Mouse (Mus musculus) stomach, embryonic 15.5 days (tissue): ENCODE data around the gene Eri3. TPM values are rescaled to one million over a fixed set of nuclear protein-coding genes. Genes with fewer than 3 reads are reported as not detected.

Experiments used
- ATAC-seq: fragments of 200-750 bp; cut with Nextera tagmentation; 2 replicates; pipeline ENCODE4 v1.8.0; 2017; ENCODE audit warnings: low read depth, moderate number of reproducible peaks, moderate TSS enrichment; ENCODE audit not compliant: insufficient read depth, low FRiP score
- H3K27ac ChIP-seq: fragments of 300-500 bp; sonication (generic); 2 replicates; pipeline ENCODE4 v1.5.1; 2015; ENCODE audit warnings: mild to moderate bottlenecking, inconsistent platforms
- H3K27me3 ChIP-seq: fragments of 300-500 bp; sonication (generic); replicated peaks from 2 replicates; pipeline ENCODE4 v1.6.1; 2015; ENCODE audit warnings: inconsistent platforms
- H3K36me3 ChIP-seq: fragments of 300-500 bp; sonication (generic); 2 replicates; pipeline ENCODE4 v1.6.1; 2015; ENCODE audit warnings: inconsistent platforms
- H3K4me1 ChIP-seq: fragments of 300-500 bp; sonication (generic); 2 replicates; pipeline ENCODE4 v1.6.1; 2015; ENCODE audit warnings: inconsistent platforms
- H3K4me2 ChIP-seq: fragments of 300-500 bp; sonication (generic); 2 replicates; pipeline ENCODE4 v1.6.1; 2015; ENCODE audit warnings: mild to moderate bottlenecking, inconsistent platforms
- H3K4me3 ChIP-seq: fragments of 300-500 bp; sonication (generic); replicated peaks from 2 replicates; pipeline ENCODE4 v1.5.1; 2015; ENCODE audit warnings: inconsistent platforms
- H3K9ac ChIP-seq: fragments of 300-500 bp; sonication (generic); 2 replicates; pipeline ENCODE4 v1.6.1; 2015; ENCODE audit warnings: inconsistent platforms
- H3K9me3 ChIP-seq: fragments of 300-500 bp; sonication (generic); 2 replicates; pipeline ENCODE4 v1.6.1; 2016; ENCODE audit warnings: inconsistent platforms
- WGBS: fragments of 180-500 bp; shearing (Covaris S2); methylation state at CpG from one replicate; pipeline ENCODE4 v1.1.7; 2015; 5-methylcytosine and 5-hydroxymethylcytosine counted together
- polyA plus RNA-seq: library from polyadenylated mRNA; unstranded; fragments of >200 nt; fragmentation: Nextera tagmentation; extraction: Ambion mirVana; gene quantifications from 2 replicates; pipeline ENCODE4 v1.2.1, GENCODE M21; 2015

Eri3 gene
- polyA plus RNA-seq, 1 experiment from 2014 or later, result 116 TPM

DNA sequence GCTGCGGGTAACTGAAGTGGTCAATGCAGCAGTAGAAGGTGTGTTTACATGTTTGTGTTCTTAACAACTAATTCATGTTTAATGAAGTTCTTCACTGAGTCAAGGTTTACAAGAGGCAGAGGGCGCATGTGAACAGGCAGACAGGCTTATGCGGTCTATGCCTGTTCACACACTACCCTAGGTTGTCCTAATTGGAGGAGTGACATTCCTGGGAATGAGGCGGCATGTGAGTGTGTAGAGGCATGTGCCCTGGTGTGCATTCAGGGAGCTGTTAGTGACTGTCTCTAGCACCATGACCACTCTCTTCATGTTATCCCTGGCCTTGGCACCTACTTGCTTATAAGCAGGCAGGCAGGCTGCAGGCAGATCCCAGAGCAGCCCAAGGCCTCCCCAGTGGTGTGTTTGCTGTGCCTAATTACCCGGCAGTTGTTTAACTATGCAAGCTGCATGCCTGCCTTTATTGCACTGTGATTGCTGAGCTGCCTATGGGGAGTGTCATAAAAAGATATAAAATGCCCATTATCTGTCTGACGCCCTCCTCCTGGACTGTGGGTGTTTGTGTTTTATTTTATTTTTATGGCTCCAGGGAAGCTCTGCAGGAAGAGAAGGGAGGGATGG lies 80.0 kb downstream of the Eri3 start:
- Histone ChIP-seq H3K9ac (no peak overlapping the region), H3K9me3 (no peaks in the 10 kb centered on the region), H3K27me3 (no peaks in the 10 kb centered on the region), H3K36me3 (peaks cover 9% of the 10 kb centered on the region; the same call in 1 of the 2 replicates), H3K4me3 (no peak overlapping the region), H3K27ac (no peak overlapping the region), H3K4me2 (no peak overlapping the region), H3K4me1 (peaks cover 7% of the 10 kb centered on the region; the same call in 1 of the 2 replicates)
- ATAC-seq, result no peak
- 70% methylated on average over 6 of the region's 6 CpGs for WGBS

DNA sequence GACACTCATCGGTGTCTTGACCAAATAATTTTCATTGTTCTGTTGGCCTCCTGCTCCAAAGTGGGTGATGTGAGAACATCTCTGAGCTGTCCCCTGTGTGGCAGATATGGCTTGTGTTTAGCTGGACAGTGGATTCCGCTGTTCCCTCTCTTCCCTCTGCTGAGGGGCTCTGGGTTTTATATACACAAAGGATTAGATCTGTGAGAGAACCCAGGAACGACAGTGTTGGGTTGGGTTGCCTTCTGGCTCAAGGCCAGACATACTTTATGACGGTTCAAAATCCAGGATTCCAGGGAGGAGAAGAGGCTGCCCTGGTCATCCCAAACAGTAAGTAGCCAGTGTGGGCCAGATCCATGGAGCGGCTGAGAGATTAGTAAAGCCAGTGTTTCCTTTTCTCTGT lies 83.4 kb downstream of the Eri3 start:
- Histone ChIP-seq H3K4me3 (no peak overlapping the region), H3K36me3 (no peaks in the 10 kb centered on the region), H3K27me3 (no peaks in the 10 kb centered on the region), H3K9ac (no peak overlapping the region), H3K4me2 (no peak overlapping the region), H3K9me3 (no peaks in the 10 kb centered on the region), H3K27ac (no peak overlapping the region), H3K4me1 (peaks cover 7% of the 10 kb centered on the region; the same call in 1 of the 2 replicates)
- 53% methylated on average over 5 of the region's 5 CpGs for WGBS
- ATAC-seq, result no peak

DNA sequence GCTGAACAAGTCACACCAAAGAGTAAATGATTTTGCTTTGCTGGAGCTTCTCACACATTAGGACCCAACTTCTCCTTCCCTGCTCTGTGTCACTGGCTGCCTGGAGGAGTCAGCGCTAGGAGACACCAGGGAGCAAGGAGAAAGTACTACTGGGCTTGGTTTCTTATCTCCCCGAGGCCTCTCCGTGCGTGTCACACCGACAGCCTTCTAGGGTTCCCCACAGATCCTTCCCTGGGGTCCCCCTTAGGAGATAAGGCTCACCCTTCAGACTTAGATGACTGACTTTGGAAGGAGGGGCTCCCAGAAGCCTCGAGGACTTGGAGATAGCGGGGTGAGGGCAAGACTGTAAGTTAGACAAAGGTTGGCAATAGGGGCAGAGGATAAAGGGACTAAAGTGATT lies 84.5 kb downstream of the Eri3 start:
- Histone ChIP-seq H3K4me3 (no peak overlapping the region), H3K36me3 (no peaks in the 10 kb centered on the region), H3K4me1 (peaks cover 7% of the 10 kb centered on the region; the same call in 1 of the 2 replicates), H3K27ac (no peak overlapping the region), H3K4me2 (no peak overlapping the region), H3K27me3 (no peaks in the 10 kb centered on the region), H3K9me3 (no peaks in the 10 kb centered on the region), H3K9ac (no peak overlapping the region)
- WGBS, result 79% methylated on average over 7 of the region's 7 CpGs
- ATAC-seq, result no peak

DNA sequence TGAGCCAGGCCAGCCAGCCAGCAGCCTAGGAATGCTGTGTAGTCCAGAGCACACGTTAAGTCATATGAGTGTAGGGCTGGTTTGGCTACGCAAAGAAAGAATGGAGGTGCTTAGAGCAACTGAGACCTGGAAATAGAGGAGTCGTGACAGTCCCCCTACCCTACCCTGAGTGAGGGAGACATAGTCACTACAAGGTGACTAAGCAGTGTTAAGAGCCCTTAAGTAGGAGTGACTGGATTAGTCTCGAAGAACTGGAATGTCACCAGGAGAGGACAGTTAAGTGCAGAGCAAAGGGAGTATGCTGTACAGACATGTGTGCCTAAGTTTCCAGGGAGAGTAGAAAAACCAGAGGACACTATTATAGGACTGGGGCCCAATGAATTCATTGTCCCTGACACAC lies 86.0 kb downstream of the Eri3 start:
- no peak for ATAC-seq

DNA sequence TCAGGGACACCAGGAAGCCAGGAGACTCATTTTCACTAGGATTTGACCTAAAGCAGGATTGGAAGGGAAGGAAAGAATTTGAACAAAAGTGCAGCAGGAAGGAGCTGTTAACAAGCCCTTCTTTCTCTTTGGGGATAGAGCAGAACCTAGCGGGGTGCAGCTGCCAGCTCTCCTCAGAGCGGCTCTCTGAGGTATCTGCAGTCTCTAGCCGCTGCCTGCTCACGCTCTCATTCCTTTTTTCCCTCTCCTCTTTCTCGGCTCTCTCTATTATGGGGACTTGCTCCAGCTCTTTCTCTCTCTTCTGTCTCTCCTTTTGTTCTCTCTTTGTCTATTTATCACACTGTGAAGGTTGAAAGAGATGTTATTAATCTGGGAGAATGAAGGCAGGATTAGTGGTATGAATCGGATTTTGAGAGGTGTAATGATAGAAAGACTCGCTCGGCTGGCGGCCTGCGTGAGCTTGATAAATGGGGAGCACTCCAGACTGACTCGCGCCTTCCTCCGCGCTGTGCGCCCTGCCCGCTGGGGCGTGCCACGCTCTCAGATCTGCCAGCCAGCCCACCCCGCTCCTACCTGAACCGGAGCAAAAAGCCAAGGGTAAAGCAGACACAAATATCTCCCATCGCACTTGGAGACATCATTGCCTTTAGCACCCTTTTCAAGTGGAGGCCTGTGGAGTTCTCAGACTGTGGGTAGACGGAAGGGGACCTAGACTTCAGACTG lies 86.9 kb downstream of the Eri3 start:
- ATAC-seq, result no peak
- Histone ChIP-seq H3K4me1 (peaks cover 7% of the 10 kb centered on the region; the same call in 1 of the 2 replicates), H3K9me3 (no peaks in the 10 kb centered on the region), H3K9ac (no peak overlapping the region), H3K4me2 (no peak overlapping the region), H3K27ac (no peak overlapping the region), H3K4me3 (no peak overlapping the region), H3K27me3 (no peaks in the 10 kb centered on the region), H3K36me3 (no peaks in the 10 kb centered on the region)
- 61% methylated on average over 22 of the region's 22 CpGs for WGBS

More for the DNA sequence above, 86.0 kb downstream of the Eri3 start:
- Histone ChIP-seq H3K9ac (no peak overlapping the region), H3K9me3 (no peaks in the 10 kb centered on the region), H3K36me3 (no peaks in the 10 kb centered on the region), H3K27me3 (no peaks in the 10 kb centered on the region), H3K4me1 (peaks cover 7% of the 10 kb centered on the region; the same call in 1 of the 2 replicates), H3K27ac (no peak overlapping the region), H3K4me2 (no peak overlapping the region), H3K4me3 (no peak overlapping the region)
- 81% methylated on average over 4 of the region's 4 CpGs for WGBS

DNA sequence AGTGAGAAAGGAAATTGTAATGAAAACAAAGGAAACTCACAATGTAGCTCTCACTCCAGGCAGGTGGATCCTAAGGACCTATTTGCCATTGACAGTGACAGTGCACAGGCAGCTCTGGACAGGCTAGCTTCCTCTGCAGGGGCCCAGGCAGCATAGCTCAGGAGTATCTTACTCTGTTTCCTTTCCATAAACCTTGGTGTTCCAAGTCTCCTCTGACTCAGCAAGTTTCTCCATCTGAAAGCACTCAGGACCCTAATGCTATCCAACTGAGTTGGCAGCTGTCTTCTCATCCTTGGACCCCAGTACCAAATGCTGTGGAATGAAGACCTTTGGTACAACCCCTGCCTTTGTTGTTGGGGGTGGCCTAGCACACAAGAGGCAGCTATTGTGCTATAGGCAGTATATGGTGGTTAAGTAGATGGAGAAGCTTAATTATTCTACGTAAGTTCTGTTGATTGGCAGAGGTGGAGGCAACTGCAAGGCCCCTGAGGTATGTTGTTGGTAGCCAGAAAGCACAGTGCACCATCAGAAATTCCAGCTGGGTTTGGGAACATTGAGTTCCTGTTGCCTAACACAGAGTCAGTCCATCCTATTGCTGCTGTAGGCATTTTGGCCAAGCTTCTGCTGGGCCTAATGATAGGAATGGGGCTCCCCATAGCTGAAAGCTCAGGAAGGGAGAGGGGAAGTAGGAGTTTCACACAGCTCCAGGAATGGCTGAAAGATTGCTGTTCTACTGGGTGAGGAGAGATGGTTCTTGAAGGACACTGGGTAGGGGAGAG lies 90.9 kb downstream of the Eri3 start:
- Histone ChIP-seq H3K4me2 (no peak overlapping the region), H3K27me3 (no peaks in the 10 kb centered on the region), H3K36me3 (no peaks in the 10 kb centered on the region), H3K4me3 (no peak overlapping the region), H3K4me1 (no peaks in the 10 kb centered on the region), H3K9me3 (no peaks in the 10 kb centered on the region), H3K27ac (no peak overlapping the region), H3K9ac (no peak overlapping the region)
- no peak for ATAC-seq
- 92% methylated on average over 1 of the region's 1 CpGs for WGBS

DNA sequence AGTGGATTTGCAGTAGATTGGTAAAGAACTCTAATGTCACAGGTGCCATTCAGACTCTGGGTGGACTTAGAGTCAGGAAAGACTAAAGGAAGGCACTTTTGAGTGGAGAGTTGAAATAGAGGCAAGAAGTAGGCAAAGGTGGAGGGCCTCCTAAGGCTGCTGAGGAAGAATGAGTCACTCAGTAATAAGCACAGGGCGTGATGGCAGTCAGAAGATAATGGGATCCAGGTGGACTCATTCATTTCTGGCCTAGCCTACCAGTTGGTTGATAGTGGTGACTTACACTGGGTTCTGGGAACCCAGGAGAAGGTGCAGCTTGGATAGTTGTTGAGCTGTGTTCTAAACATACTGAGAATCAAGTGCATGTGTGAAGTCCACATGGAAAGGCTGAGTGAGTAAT lies 91.6 kb downstream of the Eri3 start:
- no peaks in the 10 kb centered on the region; the same call in 1 of the 2 replicates for H3K4me1 ChIP-seq
- no peaks in the 10 kb centered on the region for H3K36me3 ChIP-seq
- H3K4me3 ChIP-seq, result no peak overlapping the region
- no peak overlapping the region for H3K9ac ChIP-seq
- no peak for ATAC-seq
- 88% methylated on average over 1 of the region's 1 CpGs for WGBS
- no peaks in the 10 kb centered on the region for H3K9me3 ChIP-seq
- no peaks in the 10 kb centered on the region for H3K27me3 ChIP-seq
- no peak overlapping the region for H3K27ac ChIP-seq
- H3K4me2 ChIP-seq, result no peak overlapping the region

DNA sequence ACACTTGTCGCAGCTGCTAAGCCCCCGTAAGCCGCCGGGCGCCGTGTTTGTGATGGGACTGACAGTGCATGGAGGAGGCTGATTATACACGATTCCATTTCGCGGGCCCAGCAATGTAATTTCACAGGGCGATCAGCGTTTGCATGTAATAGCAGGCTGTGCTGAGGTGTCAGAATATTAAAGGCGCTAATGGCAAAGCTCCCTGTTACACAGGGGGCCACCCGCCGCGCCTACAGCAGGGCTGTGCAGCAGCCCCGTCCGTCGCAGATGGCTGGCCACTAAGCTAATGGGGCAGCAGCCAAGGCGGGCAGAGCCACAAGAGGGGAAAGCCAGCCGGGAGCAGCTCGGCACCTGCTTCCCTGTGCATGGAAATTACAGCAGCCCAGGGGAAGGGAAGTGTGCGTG lies 94.9 kb downstream of the Eri3 start:
- no peak overlapping the region for H3K9ac ChIP-seq
- H3K9me3 ChIP-seq, result no peaks in the 10 kb centered on the region
- 65% methylated on average over 22 of the region's 22 CpGs for WGBS
- H3K36me3 ChIP-seq, result no peaks in the 10 kb centered on the region
- no peak for ATAC-seq
- no peak overlapping the region for H3K4me3 ChIP-seq
- H3K4me1 ChIP-seq, result no peaks in the 10 kb centered on the region; the same call in 1 of the 2 replicates
- no peak overlapping the region for H3K4me2 ChIP-seq
- H3K27me3 ChIP-seq, result no peaks in the 10 kb centered on the region
- H3K27ac ChIP-seq, result no peak overlapping the region

DNA sequence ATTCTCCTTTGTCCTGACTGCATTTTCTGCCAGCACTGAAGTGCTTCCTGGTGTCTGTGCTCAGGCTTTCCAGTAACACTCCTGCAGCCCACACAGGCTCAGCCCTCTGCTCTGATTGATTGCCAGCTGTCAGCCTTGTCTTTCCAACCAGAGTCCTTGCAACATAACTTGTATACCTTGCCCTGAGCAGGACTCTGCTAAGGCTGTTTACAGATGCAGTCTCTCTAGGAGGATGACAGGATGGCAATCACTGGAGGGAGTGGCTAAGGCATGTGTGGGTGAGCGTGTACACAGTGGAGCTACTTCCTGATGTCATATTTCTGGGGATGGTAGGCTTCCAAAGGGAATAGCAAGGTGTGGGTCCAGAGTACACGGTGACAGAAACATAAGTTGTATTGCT lies 95.7 kb downstream of the Eri3 start:
- Histone ChIP-seq H3K9ac (no peak overlapping the region), H3K27ac (no peak overlapping the region), H3K9me3 (no peaks in the 10 kb centered on the region), H3K4me3 (no peak overlapping the region), H3K36me3 (no peaks in the 10 kb centered on the region), H3K4me1 (no peaks in the 10 kb centered on the region; the same call in 1 of the 2 replicates), H3K4me2 (no peak overlapping the region), H3K27me3 (no peaks in the 10 kb centered on the region)
- 71% methylated on average over 2 of the region's 2 CpGs for WGBS
- ATAC-seq, result no peak

DNA sequence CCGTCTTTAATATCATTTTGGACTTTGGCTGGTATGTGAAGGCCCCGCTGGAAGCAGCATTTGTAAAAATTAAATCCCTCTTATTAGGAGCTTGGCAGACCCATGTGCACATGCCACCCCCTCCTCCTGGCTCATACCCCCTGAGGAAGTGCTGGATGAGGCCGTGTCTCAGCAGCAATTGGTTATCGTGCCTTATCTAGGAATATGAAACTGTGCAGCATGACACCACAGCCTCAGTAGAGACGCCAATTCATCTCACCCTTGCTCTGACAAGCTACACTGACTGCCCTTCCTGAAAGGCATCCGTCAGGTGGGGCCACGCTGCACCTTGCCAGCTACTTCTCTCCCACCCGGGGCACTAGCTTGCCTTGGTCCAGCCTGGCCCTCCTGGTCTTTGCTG lies 96.3 kb downstream of the Eri3 start:
- Histone ChIP-seq H3K4me3 (no peak overlapping the region), H3K9me3 (no peaks in the 10 kb centered on the region), H3K27me3 (no peaks in the 10 kb centered on the region), H3K36me3 (no peaks in the 10 kb centered on the region), H3K4me2 (no peak overlapping the region), H3K4me1 (no peaks in the 10 kb centered on the region; the same call in 1 of the 2 replicates), H3K27ac (no peak overlapping the region), H3K9ac (no peak overlapping the region)
- WGBS, result 70% methylated on average over 8 of the region's 8 CpGs
- ATAC-seq, result no peak

DNA sequence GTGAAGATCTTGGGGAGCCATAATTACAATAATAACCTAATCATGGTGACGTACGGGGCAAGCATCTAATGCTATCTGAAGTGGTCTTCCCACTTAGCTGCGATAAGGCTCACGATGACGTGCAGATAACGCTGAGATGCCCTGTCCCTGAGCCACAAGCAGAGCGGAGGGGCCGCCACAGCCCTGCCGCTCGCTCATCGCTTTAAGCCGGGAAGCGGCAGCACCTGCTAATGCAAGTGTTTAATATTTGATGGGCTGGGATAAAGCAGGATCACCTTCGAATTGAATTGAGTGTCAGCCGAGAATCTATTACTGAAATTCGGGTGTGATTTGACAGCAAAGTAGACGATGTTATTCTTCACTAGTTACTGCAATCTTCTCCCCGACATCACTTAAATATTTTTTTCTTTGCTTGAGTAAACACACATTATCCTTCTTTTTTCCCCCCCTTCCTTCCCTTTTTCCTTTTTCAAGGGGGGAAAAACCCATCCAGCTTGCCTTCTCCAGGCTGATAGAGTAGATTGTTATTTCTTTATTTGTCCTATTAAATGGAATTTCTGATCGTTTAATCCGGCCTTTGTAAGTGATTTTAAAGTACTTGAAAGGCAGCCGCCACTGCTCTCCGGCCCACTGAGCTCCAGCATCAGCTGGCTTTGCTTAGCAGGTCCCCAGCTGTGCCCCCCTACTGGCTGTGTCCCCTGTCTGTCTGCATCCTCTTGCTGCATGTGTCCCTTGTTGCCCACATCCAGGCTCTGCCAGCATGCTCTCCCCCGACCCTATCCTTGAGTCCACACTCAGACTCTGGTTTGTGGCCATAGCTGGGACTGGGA lies 97.0 kb downstream of the Eri3 start:
- H3K27me3 ChIP-seq, result no peaks in the 10 kb centered on the region
- H3K36me3 ChIP-seq, result no peaks in the 10 kb centered on the region
- ATAC-seq, result no peak
- WGBS, result 72% methylated on average over 23 of the region's 23 CpGs
- no peak overlapping the region for H3K4me3 ChIP-seq
- no peak overlapping the region for H3K4me2 ChIP-seq
- no peaks in the 10 kb centered on the region for H3K9me3 ChIP-seq
- no peak overlapping the region for H3K27ac ChIP-seq
- H3K9ac ChIP-seq, result no peak overlapping the region
- H3K4me1 ChIP-seq, result no peaks in the 10 kb centered on the region; the same call in 1 of the 2 replicates
